Mouse (Mus musculus): Measurements from ENCODE around the gene 4930433I11Rik. TPM values are rescaled to one million over a fixed set of nuclear protein-coding genes. Genes with fewer than 3 reads are reported as not detected.
A peak's percentile ranks its signal among the peaks of the same experiment; 100 is the strongest.
"Not testable (repeated sequence)": the region's sequence is repeated elsewhere in the genome, so short reads cannot be mapped to it uniquely, and the experiment has no call there.

4930433I11Rik gene
- not detected in 2 replicates for polyA plus RNA-seq (2014; fragmentation: Nextera tagmentation; extraction: Ambion mirVana)

DNA sequence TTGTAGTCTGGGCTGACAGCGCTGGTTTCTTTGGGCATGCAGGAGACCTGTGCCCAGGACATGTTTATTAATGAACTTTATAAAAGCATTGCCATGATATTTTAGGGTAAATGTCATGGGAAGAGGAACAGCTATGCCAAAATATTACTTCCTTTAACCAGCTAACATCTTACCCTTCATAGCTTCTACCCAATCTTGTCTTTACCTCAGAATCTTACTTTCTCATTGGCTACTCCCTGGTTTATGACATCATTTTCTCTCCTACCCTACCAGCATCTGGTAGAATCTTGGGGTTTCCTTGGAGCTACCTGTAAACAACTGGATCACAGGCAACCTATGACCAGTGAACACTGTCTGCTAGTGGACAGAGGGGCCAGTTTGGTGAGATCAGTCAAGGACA lies at the start of gene 4930433I11Rik:
Gene 4930433I11Rik, plus strand, starts transcription at position 301 of the 400 bp plus-strand sequence.
- H3K36me3 ChIP-seq (ENCODE audit: control insufficient read depth, insufficient read depth, low read length), result no peaks in the 10 kb centered on the region
- no peak within 1 kb of the TSS for H3K4me2 ChIP-seq (ENCODE audit: low read depth, low read length)
- no peaks in the 10 kb centered on the region for H3K4me1 ChIP-seq (ENCODE audit: control insufficient read depth, insufficient read depth, low read length)
- no peak within 1 kb of the TSS for H3K9ac ChIP-seq (replicated peaks; ENCODE audit: low read depth, low read length)
- 89% methylated on average over 1 of the region's 1 CpGs for WGBS
- H3K27ac ChIP-seq (ENCODE audit: low read depth, low read length), result no peak within 1 kb of the TSS
- no peak for ATAC-seq (ENCODE audit: low read depth)
- H3K9me3 ChIP-seq (ENCODE audit: control insufficient read depth, low read length), result no peaks in the 10 kb centered on the region
- H3K4me3 ChIP-seq (ENCODE audit: low read depth, low read length), result no peak within 1 kb of the TSS
- H3K27me3 ChIP-seq (ENCODE audit: control insufficient read depth, insufficient read depth, low read length), result no peaks in the 10 kb centered on the region

DNA sequence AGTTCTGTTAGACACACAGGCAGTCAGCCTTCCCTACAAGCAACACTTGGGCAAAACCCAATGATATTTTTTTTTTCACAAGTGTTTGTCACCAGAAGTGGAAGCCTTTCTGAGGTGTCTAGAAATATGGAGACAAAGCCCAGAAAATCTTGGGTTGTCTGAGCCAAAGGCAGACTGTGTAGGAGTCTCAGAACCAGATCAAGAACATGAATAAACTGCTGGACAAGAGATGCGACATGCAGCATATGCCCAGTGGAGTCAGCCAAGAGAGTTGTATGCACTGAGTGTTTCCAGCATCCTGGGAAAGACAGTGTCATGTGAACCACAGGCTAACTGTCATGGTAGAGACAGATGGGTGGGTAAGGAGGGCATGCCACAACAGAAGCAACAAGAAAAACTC lies 48.0 kb upstream of the 4930433I11Rik start:
- WGBS, result 94% methylated on average over 1 of the region's 1 CpGs
- Histone ChIP-seq H3K4me1 (ENCODE audit: control insufficient read depth, insufficient read depth, low read length) (no peaks in the 10 kb centered on the region), H3K4me3 (ENCODE audit: low read depth, low read length) (no peak overlapping the region), H3K4me2 (ENCODE audit: low read depth, low read length) (no peak overlapping the region), H3K9me3 (ENCODE audit: control insufficient read depth, low read length) (no peaks in the 10 kb centered on the region), H3K27me3 (ENCODE audit: control insufficient read depth, insufficient read depth, low read length) (no peaks in the 10 kb centered on the region), H3K27ac (ENCODE audit: low read depth, low read length) (no peak overlapping the region), H3K36me3 (ENCODE audit: control insufficient read depth, insufficient read depth, low read length) (no peaks in the 10 kb centered on the region), H3K9ac (replicated peaks; ENCODE audit: low read depth, low read length) (no peak overlapping the region)
- no peak for ATAC-seq (ENCODE audit: low read depth)

DNA sequence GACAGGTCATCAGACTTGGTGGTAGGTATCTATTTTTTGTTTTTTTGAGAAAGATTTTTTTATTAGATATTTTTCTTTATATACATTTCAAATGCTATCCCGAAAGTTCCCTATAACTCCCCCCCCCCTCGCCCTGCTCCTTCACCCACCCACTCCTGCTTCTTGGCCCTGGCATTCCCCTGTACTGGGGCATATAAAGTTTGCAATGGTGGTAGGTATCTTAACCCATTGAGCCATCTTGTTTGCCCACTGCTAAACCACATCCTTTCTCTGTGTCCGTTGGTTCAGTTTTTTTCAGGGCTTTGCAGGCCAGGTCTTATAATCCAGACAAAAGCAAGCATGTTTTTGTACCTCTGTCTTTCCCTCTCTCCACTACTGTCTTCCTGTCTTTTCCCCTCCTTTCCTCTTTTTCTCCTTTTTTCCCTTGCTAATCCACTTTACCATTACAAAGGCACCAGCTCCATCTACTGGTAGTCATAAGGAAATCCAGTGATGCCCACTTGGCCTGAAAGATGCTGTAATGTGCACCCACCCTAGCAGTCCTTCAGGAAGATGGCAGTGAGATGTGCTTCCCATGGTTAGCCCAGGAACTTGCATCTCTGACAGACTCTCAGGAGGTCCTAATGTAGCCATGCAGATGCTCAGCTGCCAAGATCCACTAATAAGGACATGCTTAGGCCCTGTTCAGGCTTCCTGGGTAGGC lies 45.0 kb upstream of the 4930433I11Rik start:
- no peaks in the 10 kb centered on the region for H3K9me3 ChIP-seq (ENCODE audit: control insufficient read depth, low read length)
- peak; percentile 86 for ATAC-seq (ENCODE audit: low read depth)

DNA sequence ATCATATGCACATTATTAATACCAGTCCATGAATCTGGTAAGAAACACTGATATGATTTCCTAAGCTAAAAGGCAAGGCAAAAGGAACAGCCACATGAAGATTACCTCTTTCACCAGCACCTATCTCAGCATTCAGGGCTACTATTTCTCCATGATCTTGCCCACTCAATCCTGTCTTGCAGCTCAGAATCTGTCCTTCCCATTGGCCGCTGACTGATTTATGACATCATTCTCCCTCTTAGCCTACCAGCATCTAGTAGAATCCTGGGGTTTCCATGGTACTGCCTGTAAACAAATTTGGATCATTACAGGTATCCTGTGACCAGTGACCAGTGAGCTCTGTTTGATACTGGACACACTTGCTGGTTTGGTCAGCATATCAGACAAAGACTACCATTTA lies 45.1 kb downstream of the 4930433I11Rik start, which contains the start of gene Gm4884:
Gene Gm4884, plus strand, starts transcription at position 301 of the 400 bp plus-strand sequence.
- not testable (repeated sequence) for H3K9ac ChIP-seq (replicated peaks; ENCODE audit: low read depth, low read length); ATAC-seq (ENCODE audit: low read depth); H3K4me1 ChIP-seq (ENCODE audit: control insufficient read depth, insufficient read depth, low read length); H3K4me2 ChIP-seq (ENCODE audit: low read depth, low read length); H3K27me3 ChIP-seq (ENCODE audit: control insufficient read depth, insufficient read depth, low read length); H3K4me3 ChIP-seq (ENCODE audit: low read depth, low read length); H3K9me3 ChIP-seq (ENCODE audit: control insufficient read depth, low read length); H3K36me3 ChIP-seq (ENCODE audit: control insufficient read depth, insufficient read depth, low read length); H3K27ac ChIP-seq (ENCODE audit: low read depth, low read length)
- 96% methylated on average over 1 of the region's 1 CpGs for WGBS

More for the DNA sequence above, 45.0 kb upstream of the 4930433I11Rik start:
- WGBS, result 70% methylated on average over 3 of the region's 3 CpGs
- Histone ChIP-seq H3K4me2 (ENCODE audit: low read depth, low read length) (no peak overlapping the region), H3K4me1 (ENCODE audit: control insufficient read depth, insufficient read depth, low read length) (no peaks in the 10 kb centered on the region), H3K9ac (replicated peaks; ENCODE audit: low read depth, low read length) (no peak overlapping the region), H3K27me3 (ENCODE audit: control insufficient read depth, insufficient read depth, low read length) (no peaks in the 10 kb centered on the region), H3K27ac (ENCODE audit: low read depth, low read length) (no peak overlapping the region), H3K4me3 (ENCODE audit: low read depth, low read length) (no peak overlapping the region), H3K36me3 (ENCODE audit: control insufficient read depth, insufficient read depth, low read length) (no peaks in the 10 kb centered on the region)

DNA sequence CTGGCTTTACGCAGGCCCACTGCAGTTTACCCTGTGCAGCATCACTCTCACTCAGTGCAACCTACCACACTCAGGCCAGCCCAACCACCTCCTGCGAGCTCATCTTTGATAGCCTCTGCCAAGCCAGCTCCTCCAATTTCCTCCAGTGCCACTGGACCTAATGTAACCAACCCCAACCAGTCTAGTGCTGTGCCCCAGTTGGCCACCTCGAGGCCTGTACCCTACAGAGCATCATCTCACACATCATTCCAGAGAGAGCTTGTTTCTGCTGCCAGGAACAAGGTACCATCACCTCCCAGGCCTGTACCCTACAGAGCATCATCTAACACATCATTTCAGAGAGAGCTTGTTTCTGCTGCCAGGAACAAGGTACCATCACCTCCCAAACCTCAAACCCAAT lies 56.7 kb downstream of the 4930433I11Rik start:
- not testable (repeated sequence) for H3K9ac ChIP-seq (replicated peaks; ENCODE audit: low read depth, low read length); H3K4me2 ChIP-seq (ENCODE audit: low read depth, low read length); H3K4me3 ChIP-seq (ENCODE audit: low read depth, low read length); ATAC-seq (ENCODE audit: low read depth); H3K9me3 ChIP-seq (ENCODE audit: control insufficient read depth, low read length); H3K4me1 ChIP-seq (ENCODE audit: control insufficient read depth, insufficient read depth, low read length); H3K27ac ChIP-seq (ENCODE audit: low read depth, low read length); H3K27me3 ChIP-seq (ENCODE audit: control insufficient read depth, insufficient read depth, low read length); H3K36me3 ChIP-seq (ENCODE audit: control insufficient read depth, insufficient read depth, low read length)
- WGBS, result 67% methylated on average over 3 of the region's 3 CpGs

Other genes starting within 250 kb of the 4930433I11Rik start
- gene Vstm2b, start 89.2 kb upstream of the 4930433I11Rik start, polyA plus RNA-seq (2014; fragmentation: Nextera tagmentation; extraction: Ambion mirVana), result 37.0 and 39.5 TPM in 2 replicates
- gene Gm4884, start 45.2 kb downstream of the 4930433I11Rik start, polyA plus RNA-seq (2014; fragmentation: Nextera tagmentation; extraction: Ambion mirVana), result not detected in 2 replicates
- not detected in 2 replicates for gene Gm5592, start 166.3 kb downstream of the 4930433I11Rik start, polyA plus RNA-seq (2014; fragmentation: Nextera tagmentation; extraction: Ambion mirVana)

Measured in neural tube, embryonic 14.5 days (tissue).